Mouse (Mus musculus) heart, embryonic 10.5 days (tissue): ENCODE measurements at regions not wholly inside any gene's neighbourhood (a gene's known extent, or its start where the extent isn't known, plus 50 kb on each side); places are given as distances from the start of the nearest gene placed in this dataset.

Experiments
- DNase-seq: peaks from one replicate; pipeline ENCODE4 v3.0.0-alpha.2; 2017; ENCODE audit warnings: low spot score
- H3K27ac ChIP-seq: fragments of 300-500 bp; sonication (generic); 2 replicates; pipeline ENCODE4 v1.5.1; 2016; ENCODE audit warnings: mild to moderate bottlenecking
- H3K27me3 ChIP-seq: fragments of 300-500 bp; sonication (generic); 2 replicates; pipeline ENCODE4 v1.6.1; 2016; ENCODE audit warnings: mild to moderate bottlenecking; ENCODE audit not compliant: poor library complexity, insufficient read depth, severe bottlenecking
- H3K36me3 ChIP-seq: fragments of 300-500 bp; sonication (generic); 2 replicates; pipeline ENCODE4 v1.6.1; 2016; ENCODE audit warnings: mild to moderate bottlenecking, moderate library complexity
- H3K4me1 ChIP-seq: fragments of 300-500 bp; sonication (generic); 2 replicates; pipeline ENCODE4 v1.6.1; 2016; ENCODE audit warnings: mild to moderate bottlenecking
- H3K4me3 ChIP-seq: fragments of 300-500 bp; sonication (generic); 2 replicates; pipeline ENCODE4 v1.5.1; 2016; ENCODE audit warnings: mild to moderate bottlenecking, moderate library complexity
- H3K9me3 ChIP-seq: fragments of 300-500 bp; sonication (generic); 2 replicates; pipeline ENCODE4 v1.6.1; 2016; ENCODE audit warnings: mild to moderate bottlenecking, moderate library complexity
- WGBS: fragments of 180-500 bp; shearing (Covaris S2); methylation state at CpG from one replicate; pipeline ENCODE4 v1.1.7; 2016; 5-methylcytosine and 5-hydroxymethylcytosine counted together

GRCm38 (mm10) chr1:137262806-137263370, 302.6 kb upstream of the Nr5a2 start:
- no peak for DNase-seq
- Histone ChIP-seq H3K4me1 (no peaks in the 10 kb centered on the region), H3K27me3 (no peaks in the 10 kb centered on the region), H3K27ac (no peak overlapping the region), H3K9me3 (no peaks in the 10 kb centered on the region), H3K4me3 (no peak overlapping the region), H3K36me3 (no peaks in the 10 kb centered on the region)
- 90% methylated on average over 1 of the region's 1 CpGs for WGBS

DNA sequence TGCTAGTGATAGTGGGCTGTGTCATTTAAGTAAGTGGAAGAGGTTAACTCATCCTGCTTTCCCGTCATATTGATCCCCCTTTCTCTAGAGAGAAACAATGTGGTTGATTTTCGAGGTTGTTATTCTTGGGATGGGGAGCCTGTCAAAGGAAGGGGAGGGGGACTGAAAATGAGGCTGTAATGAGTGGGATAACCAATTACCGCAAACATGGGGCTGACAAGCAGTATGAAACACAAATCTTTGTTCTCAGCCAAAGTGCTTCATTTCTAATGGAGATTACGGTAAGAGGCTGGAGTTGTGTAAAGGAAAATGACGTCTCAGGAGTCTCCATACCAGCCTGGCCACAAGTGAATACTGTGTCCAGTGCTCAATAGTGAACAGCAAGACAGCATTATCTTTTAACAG, 301.9 kb upstream of the Nr5a2 start:
- WGBS, result 55% methylated on average over 5 of the region's 5 CpGs

DNA sequence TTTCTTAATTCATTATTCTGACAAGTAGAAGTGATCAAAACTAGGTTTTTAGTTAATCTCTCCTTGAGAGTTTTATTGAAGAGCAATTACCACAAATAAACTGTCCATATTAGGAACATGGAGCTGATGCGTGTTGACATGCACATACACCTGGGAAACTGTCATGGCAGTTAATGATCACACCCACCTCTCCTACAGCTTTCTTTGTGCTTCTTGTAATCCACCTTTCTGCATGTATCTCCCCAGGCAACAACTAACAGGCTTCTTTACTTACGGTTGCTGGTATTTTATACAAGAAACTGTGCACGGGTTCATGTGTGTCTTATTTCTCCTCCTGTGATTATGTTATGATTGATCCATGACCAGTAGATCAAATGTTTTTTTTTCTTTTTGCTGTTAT, 296.0 kb upstream of the Nr5a2 start:
- Histone ChIP-seq H3K27me3 (no peaks in the 10 kb centered on the region), H3K4me3 (no peak overlapping the region), H3K9me3 (no peaks in the 10 kb centered on the region), H3K36me3 (no peaks in the 10 kb centered on the region), H3K27ac (no peak overlapping the region), H3K4me1 (peaks cover 8% of the 10 kb centered on the region; the same call in 1 of the 2 replicates)
- 89% methylated on average over 3 of the region's 3 CpGs for WGBS
- DNase-seq, result no peak

More for the DNA sequence above, 301.9 kb upstream of the Nr5a2 start:
- Histone ChIP-seq H3K4me3 (no peak overlapping the region), H3K27ac (no peak overlapping the region), H3K36me3 (no peaks in the 10 kb centered on the region), H3K4me1 (no peaks in the 10 kb centered on the region), H3K27me3 (no peaks in the 10 kb centered on the region), H3K9me3 (no peaks in the 10 kb centered on the region)
- DNase-seq, result no peak

- no peaks in the 10 kb centered on the region for H3K9me3 ChIP-seq
- H3K4me3 ChIP-seq, result no peak overlapping the region
- H3K27me3 ChIP-seq, result no peaks in the 10 kb centered on the region
- no peak for DNase-seq
- H3K36me3 ChIP-seq, result no peaks in the 10 kb centered on the region
- H3K27ac ChIP-seq, result no peak overlapping the region
- peaks cover 8% of the 10 kb centered on the region; the same call in 1 of the 2 replicates for H3K4me1 ChIP-seq
These were observed 294.8 kb upstream of the Nr5a2 start for GRCm38 (mm10) chr1:137255041-137255440.

DNA sequence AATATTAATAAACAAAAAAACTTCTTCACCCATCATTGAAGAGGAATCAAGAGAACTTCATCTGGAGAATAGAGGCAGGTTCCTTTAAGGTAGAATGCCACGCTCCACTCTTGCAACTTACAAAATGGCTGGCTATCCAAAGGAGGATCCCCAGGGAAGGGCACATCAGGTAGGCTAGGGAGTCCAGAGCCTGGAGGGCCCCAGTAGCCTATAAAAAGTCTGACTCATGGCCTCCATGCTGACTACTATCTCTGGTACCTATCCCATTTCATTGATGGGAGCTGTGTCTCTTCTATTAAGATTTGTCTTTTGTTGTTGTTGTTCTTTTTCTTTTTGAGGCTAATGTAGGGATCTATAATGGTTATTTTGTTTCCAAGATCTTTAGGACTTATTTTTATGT, 294.4 kb upstream of the Nr5a2 start:
- H3K4me1 ChIP-seq, result peaks cover 8% of the 10 kb centered on the region; the same call in 1 of the 2 replicates
- H3K27ac ChIP-seq, result no peak overlapping the region
- 92% methylated on average over 1 of the region's 1 CpGs for WGBS
- no peaks in the 10 kb centered on the region for H3K36me3 ChIP-seq
- DNase-seq, result no peak
- H3K9me3 ChIP-seq, result no peaks in the 10 kb centered on the region
- H3K27me3 ChIP-seq, result no peaks in the 10 kb centered on the region
- no peak overlapping the region for H3K4me3 ChIP-seq

GRCm38 (mm10) chr1:137227098-137227485, 266.8 kb upstream of the Nr5a2 start:
- WGBS, result 73% methylated on average over 4 of the region's 4 CpGs

DNA sequence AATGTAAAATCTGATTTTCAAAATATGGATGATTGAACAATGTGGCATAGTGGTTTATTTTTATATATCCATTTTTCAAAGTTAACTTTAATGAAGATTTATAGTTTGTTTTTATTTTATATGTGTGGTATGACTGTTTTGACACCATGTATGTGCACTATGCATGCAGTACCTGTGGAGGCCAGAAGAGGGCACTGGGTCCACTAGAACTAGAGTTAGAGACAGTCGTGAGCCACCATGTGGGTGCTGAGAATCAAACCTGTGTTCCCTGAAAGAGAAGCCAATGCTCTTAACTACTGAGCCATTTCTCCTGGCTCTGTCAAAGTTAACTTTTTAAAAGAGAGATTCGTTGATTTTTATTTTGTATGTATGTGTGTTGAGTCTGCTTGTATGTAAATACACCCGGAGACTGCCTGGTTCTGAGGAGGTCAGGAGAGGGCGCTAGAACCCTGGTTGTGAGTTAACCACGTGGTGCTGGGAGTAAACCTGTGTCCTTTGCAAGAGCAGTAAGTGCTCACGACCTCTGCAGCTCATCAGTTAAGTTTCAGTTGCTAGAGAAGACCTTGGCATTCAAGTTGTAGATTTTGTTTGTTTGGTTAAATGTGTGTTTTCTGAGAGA, 266.3 kb upstream of the Nr5a2 start:
- H3K4me1 ChIP-seq, result peaks cover 9% of the 10 kb centered on the region; the same call in 1 of the 2 replicates
- no peaks in the 10 kb centered on the region for H3K9me3 ChIP-seq
- no peaks in the 10 kb centered on the region for H3K36me3 ChIP-seq
- H3K4me3 ChIP-seq, result no peak overlapping the region
- 0 out of 2 replicates have a peak, but pooled peaks cover 10% of the 10 kb centered on the region for H3K27me3 ChIP-seq
- WGBS, result 76% methylated on average over 6 of the region's 6 CpGs
- DNase-seq, result peak; percentile 36
- no peak overlapping the region for H3K27ac ChIP-seq

More at GRCm38 (mm10) chr1:137227098-137227485, 266.8 kb upstream of the Nr5a2 start:
- peak; percentile 52 for DNase-seq
- H3K27ac ChIP-seq, result no peak overlapping the region
- H3K36me3 ChIP-seq, result no peaks in the 10 kb centered on the region
- no peaks in the 10 kb centered on the region for H3K9me3 ChIP-seq
- peaks cover 5% of the 10 kb centered on the region; the same call in 1 of the 2 replicates for H3K4me1 ChIP-seq
- H3K27me3 ChIP-seq, result 0 out of 2 replicates have a peak, but pooled peaks cover 10% of the 10 kb centered on the region
- no peak overlapping the region for H3K4me3 ChIP-seq

DNA sequence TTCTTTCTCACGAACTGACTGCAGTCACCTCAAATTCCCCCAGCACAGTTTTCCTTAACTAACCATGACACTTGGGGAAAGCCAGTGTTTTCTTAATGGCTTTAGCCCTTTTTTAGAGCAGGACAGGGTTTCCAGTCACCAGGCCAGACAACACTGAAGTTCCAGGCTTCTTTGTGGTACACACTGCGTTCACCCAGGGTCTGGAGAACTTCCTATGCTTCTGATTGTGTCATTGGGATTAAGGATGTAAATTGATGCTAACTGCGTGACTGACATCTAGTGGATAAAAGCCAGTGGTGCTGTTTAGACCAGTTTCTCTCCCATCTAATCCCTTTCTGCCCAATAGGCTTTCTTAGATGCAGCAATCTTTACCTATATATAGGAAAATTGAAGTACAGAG, 265.2 kb upstream of the Nr5a2 start:
- H3K9me3 ChIP-seq, result no peaks in the 10 kb centered on the region
- H3K27me3 ChIP-seq, result 0 out of 2 replicates have a peak, but pooled peaks cover 12% of the 10 kb centered on the region
- no peak overlapping the region for H3K4me3 ChIP-seq
- WGBS, result 37% methylated on average over 3 of the region's 3 CpGs
- no peak for DNase-seq
- peaks cover 11% of the 10 kb centered on the region; the same call in 1 of the 2 replicates for H3K4me1 ChIP-seq
- no peak overlapping the region for H3K27ac ChIP-seq
- no peaks in the 10 kb centered on the region for H3K36me3 ChIP-seq

DNA sequence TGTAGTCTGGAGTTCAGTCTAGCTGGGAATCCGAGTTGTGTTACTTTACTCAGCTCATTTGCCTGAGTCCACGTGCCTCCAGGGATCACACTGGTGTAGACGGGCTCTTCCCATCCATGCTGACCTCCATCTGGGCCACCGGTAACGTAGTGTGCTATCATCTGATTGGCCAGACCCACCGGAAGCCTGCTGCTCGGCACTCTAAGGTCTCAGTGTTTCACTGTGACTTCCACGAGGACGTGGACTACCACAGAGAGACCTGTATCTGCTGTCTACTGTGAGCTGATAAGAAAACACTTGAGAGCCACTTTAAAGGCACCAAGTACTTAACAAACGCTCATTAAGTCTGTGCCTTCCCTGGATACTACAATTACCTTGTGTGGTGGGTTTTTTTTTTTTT, 262.8 kb upstream of the Nr5a2 start:
- DNase-seq, result no peak
- H3K9me3 ChIP-seq, result no peaks in the 10 kb centered on the region
- H3K36me3 ChIP-seq, result no peaks in the 10 kb centered on the region
- 20% methylated on average over 10 of the region's 10 CpGs for WGBS
- H3K4me3 ChIP-seq, result peak overlapping the region; percentile 22; the same call in 1 of the 2 replicates
- H3K4me1 ChIP-seq, result peaks cover 11% of the 10 kb centered on the region; the same call in 1 of the 2 replicates
- no peak overlapping the region for H3K27ac ChIP-seq
- peaks cover 17% of the 10 kb centered on the region; the same call in 1 of the 2 replicates for H3K27me3 ChIP-seq

DNA sequence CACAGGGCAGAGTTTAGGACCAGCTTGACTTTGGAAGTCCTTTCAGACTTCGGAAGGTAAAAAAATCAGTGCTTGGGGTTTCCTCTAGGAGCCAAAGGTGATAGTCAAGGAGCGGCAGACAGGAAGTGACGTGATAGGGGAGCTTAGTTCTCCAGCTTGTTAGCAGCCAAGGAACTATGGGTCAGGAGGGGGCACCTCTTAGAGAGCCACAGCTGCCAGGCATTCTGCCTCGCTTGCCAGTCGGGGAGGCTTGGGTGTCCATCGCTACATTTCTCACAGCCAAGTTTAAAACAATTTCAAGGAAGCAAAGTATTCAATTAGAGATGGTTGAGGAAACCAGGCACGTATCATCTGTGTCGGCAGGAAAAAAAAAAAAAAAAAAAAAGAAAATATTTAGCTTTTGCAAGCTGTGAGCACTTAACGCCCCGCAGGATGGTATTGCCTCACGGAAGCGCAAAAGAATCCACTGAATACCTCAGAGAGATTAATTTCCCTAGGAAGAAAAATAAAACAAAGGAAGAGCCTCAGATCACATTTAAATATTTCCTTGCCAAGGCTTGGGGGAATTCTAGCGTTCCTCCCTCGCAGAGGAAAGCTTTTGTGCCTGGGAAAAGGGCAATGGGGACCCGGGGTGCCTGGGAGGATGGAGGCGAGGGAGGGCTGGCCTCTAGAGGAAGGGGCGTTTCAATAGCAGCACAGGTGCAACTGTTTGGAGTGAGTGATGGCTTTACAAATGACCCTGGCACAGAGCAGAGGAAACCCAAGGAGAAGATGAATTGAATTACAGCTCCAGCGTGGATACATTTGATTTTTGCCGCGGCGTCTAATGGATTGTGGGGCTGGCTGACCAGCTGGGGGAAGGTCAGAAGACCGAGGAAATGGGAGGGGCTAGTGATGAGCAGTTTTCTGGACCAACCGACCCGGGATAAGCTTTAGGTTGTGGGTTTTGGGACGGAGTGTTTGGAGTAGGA, 261.1 kb upstream of the Nr5a2 start:
- H3K27me3 ChIP-seq, result peaks cover 17% of the 10 kb centered on the region; the same call in 1 of the 2 replicates
- H3K4me3 ChIP-seq, result peak overlapping the region; percentile 54
- H3K36me3 ChIP-seq, result no peaks in the 10 kb centered on the region
- H3K27ac ChIP-seq, result no peak overlapping the region
- 15% methylated on average over 25 of the region's 25 CpGs for WGBS
- peaks cover 11% of the 10 kb centered on the region; the same call in 1 of the 2 replicates for H3K4me1 ChIP-seq
- no peak for DNase-seq
- H3K9me3 ChIP-seq, result no peaks in the 10 kb centered on the region

DNA sequence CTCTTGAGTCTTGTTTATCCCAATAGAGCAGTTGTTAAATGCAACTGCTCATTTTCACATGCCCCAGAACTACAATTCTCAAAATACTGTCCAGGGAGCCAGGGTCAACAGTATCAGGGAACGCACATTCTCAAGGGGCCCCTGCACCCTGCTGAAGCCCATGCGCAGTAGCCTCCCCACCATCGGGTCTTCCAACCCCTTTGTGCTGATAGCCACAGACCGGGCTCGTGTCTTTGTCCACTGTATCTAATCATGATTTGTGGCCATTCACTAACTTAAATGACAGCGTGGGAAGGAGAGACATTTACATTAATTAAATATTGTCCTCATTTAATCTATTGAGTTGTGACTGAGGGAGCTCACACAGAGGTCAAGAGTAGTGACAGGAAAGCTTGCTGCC, 260.0 kb upstream of the Nr5a2 start:
- 71% methylated on average over 6 of the region's 6 CpGs for WGBS
- no peaks in the 10 kb centered on the region for H3K9me3 ChIP-seq

GRCm38 (mm10) chr1:137218611-137219010, 258.4 kb upstream of the Nr5a2 start:
- no peak for DNase-seq
- no peaks in the 10 kb centered on the region for H3K36me3 ChIP-seq
- H3K4me1 ChIP-seq, result peaks cover 11% of the 10 kb centered on the region; the same call in 1 of the 2 replicates

More for the DNA sequence above, 260.0 kb upstream of the Nr5a2 start:
- peaks cover 11% of the 10 kb centered on the region; the same call in 1 of the 2 replicates for H3K4me1 ChIP-seq
- H3K4me3 ChIP-seq, result no peak overlapping the region
- DNase-seq, result no peak
- H3K27ac ChIP-seq, result no peak overlapping the region
- no peaks in the 10 kb centered on the region for H3K36me3 ChIP-seq
- H3K27me3 ChIP-seq, result peaks cover 17% of the 10 kb centered on the region; the same call in 1 of the 2 replicates

More at GRCm38 (mm10) chr1:137218611-137219010, 258.4 kb upstream of the Nr5a2 start:
- Histone ChIP-seq H3K27me3 (peaks cover 8% of the 10 kb centered on the region; the same call in 1 of the 2 replicates), H3K27ac (no peak overlapping the region), H3K9me3 (no peaks in the 10 kb centered on the region), H3K4me3 (no peak overlapping the region)
- 87% methylated on average over 11 of the region's 11 CpGs for WGBS
